Mouse (Mus musculus): ENCODE data around the gene Efcc1. TPM values are rescaled to one million over a fixed set of nuclear protein-coding genes. Genes with fewer than 3 reads are reported as not detected.
A peak's percentile ranks its signal among the peaks of the same experiment; 100 is the strongest.

Efcc1 gene
- total and polyA plus RNA-seq, 3 experiments = 0.14 TPM; not detected in 2

DNA sequence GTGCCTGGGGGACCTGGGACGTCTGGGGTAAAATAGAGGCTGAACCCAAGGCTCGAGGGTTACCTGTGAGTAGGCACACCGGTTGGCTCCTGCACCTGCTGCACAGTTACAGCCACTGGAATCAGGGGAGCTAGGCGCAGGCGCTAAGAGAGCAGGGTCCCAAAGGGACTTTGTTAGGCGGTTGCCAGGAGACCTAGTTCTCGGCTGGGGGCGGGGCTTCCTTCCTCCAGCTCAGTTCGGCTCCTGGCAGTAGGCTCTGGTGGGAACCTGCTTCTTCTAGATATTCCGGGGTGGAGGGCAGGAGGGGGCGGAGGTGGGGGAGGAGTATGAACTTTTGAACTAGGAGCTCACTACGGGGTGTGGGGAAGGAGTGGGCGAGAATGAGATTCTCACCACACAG is 8.0 kb upstream of the Efcc1 start:
- TF ChIP-seq MXI1 (IDR thresholded peaks at IDR 0.05; ENCODE audit: low read depth, low read length) (0 out of 2 replicates have a peak, but pooled peaks have one; percentile 33), ZMIZ1 (IDR thresholded peaks at IDR 0.05; ENCODE audit: low read depth, low read length) (no peak), NRF1 (IDR thresholded peaks at IDR 0.05; ENCODE audit: low read depth, low read length) (peak; percentile 67)
- Histone ChIP-seq H3K36me3 (replicated peaks in 1 of 2; ENCODE audit: control insufficient read depth in 1 of 2, insufficient read depth in 1 of 2, low read length in 1 of 2) (no peaks in the 10 kb centered on the region), H3K4me3 (replicated peaks in 1 of 3; ENCODE audit: low read depth in 2 of 3, low read length in 2 of 3, poor library complexity in 1 of 3) (no peak overlapping the region), H3K9ac (ENCODE audit: insufficient read depth, low read depth) (no peak overlapping the region), H3K79me2 (replicated peaks; ENCODE audit: control insufficient read depth, extremely low read depth, insufficient read depth, poor library complexity, severe bottlenecking) (no peaks in the 10 kb centered on the region), H3K27ac (ENCODE audit: insufficient read depth, low read depth) (no peak overlapping the region), H3K4me1 (ENCODE audit: control insufficient read depth in 1 of 2, insufficient read depth in 2 of 2) (peaks cover 4 to 20% of the 10 kb centered on the region in 2 experiments; a peak in 3 of 4 replicates), H3K4me2 (ENCODE audit: insufficient read depth, low read depth, poor library complexity, severe bottlenecking) (no peak overlapping the region), H3K9me3 (replicated peaks; ENCODE audit: low read length) (no peaks in the 10 kb centered on the region), H3K27me3 (replicated peaks) (no peaks in the 10 kb centered on the region)
- peak; percentile 27 for DNase-seq (ENCODE audit: extremely low read depth)
- dilution Hi-C loops (cut with MboI; ENCODE audit: extremely low pct_ligation_motif_present, extremely low pct_unique_long_range_greater_than_20kb, low sequenced_read_pairs) (no loop called here), in situ Hi-C loops (cut with MboI; ENCODE audit: low pct_ligation_motif_present, low pct_unique_long_range_greater_than_20kb, low sequenced_read_pairs) (no loop called here)

- DNase-seq (ENCODE audit: extremely low read depth) = no peak
- dilution Hi-C loops (cut with MboI; ENCODE audit: extremely low pct_ligation_motif_present, extremely low pct_unique_long_range_greater_than_20kb, low sequenced_read_pairs) = no loop called here
- in situ Hi-C loops (cut with MboI; ENCODE audit: low pct_ligation_motif_present, low pct_unique_long_range_greater_than_20kb, low sequenced_read_pairs) = no loop called here
- TF ChIP-seq USF1 (IDR thresholded peaks at IDR 0.05; ENCODE audit: low read depth, low read length) (peak; percentile 24), HCFC1 (IDR thresholded peaks at IDR 0.05; ENCODE audit: low read depth, low read length) (no peak)
- no peak overlapping the region for H3K4me2 ChIP-seq (ENCODE audit: insufficient read depth, low read depth, poor library complexity, severe bottlenecking)
- H3K4me1 ChIP-seq (ENCODE audit: control insufficient read depth in 1 of 2, insufficient read depth in 2 of 2) = peaks cover 2 to 29% of the 10 kb centered on the region in 2 experiments; a peak in 3 of 4 replicates
- H3K4me3 ChIP-seq (replicated peaks in 1 of 3; ENCODE audit: low read depth in 2 of 3, low read length in 2 of 3, poor library complexity in 1 of 3) = no peak overlapping the region
- H3K36me3 ChIP-seq (replicated peaks in 1 of 2; ENCODE audit: control insufficient read depth in 1 of 2, insufficient read depth in 1 of 2, low read length in 1 of 2) = no peaks in the 10 kb centered on the region
- no peak overlapping the region for H3K27ac ChIP-seq (ENCODE audit: insufficient read depth, low read depth)
- H3K9me3 ChIP-seq (replicated peaks; ENCODE audit: low read length) = peaks cover 1% of the 10 kb centered on the region
- no peaks in the 10 kb centered on the region for H3K27me3 ChIP-seq (replicated peaks)
- H3K79me2 ChIP-seq (replicated peaks; ENCODE audit: control insufficient read depth, extremely low read depth, insufficient read depth, poor library complexity, severe bottlenecking) = no peaks in the 10 kb centered on the region
- H3K9ac ChIP-seq (ENCODE audit: insufficient read depth, low read depth) = no peak overlapping the region
These were observed 5.3 kb upstream of the Efcc1 start for GRCm38 (mm10) chr6:87725267-87725912.

- dilution Hi-C loops (cut with MboI; ENCODE audit: extremely low pct_ligation_motif_present, extremely low pct_unique_long_range_greater_than_20kb, low sequenced_read_pairs) = no loop called here
These were observed 2.6 kb upstream of the Efcc1 start for GRCm38 (mm10) chr6:87728102-87728501.

More at GRCm38 (mm10) chr6:87728102-87728501, 2.6 kb upstream of the Efcc1 start:
- no peak for TF ChIP-seq MAFK (IDR thresholded peaks at IDR 0.05; ENCODE audit: insufficient replicate concordance, low read length)
- TF ChIP-seq ZNF384 (IDR thresholded peaks at IDR 0.05; ENCODE audit: low read depth, low read length) = no peak
- no peak for TF ChIP-seq POLR2AphosphoS2 (IDR thresholded peaks at IDR 0.05; ENCODE audit: low read depth, low read length)
- TF ChIP-seq TCF12 (IDR thresholded peaks at IDR 0.05; ENCODE audit: low read depth, low read length) = no peak
- TF ChIP-seq CHD1 (IDR thresholded peaks at IDR 0.05; ENCODE audit: low read depth, low read length) = no peak
- TF ChIP-seq SIN3A (IDR thresholded peaks at IDR 0.05; ENCODE audit: low read length) = no peak
- no peak for TF ChIP-seq MXI1 (IDR thresholded peaks at IDR 0.05; ENCODE audit: low read depth, low read length)
- TF ChIP-seq ZKSCAN1 (IDR thresholded peaks at IDR 0.05; ENCODE audit: borderline replicate concordance, low read depth, low read length) = no peak
- TF ChIP-seq KAT2A (IDR thresholded peaks at IDR 0.05; ENCODE audit: insufficient replicate concordance, low read length) = no peak
- TF ChIP-seq MEF2A (IDR thresholded peaks at IDR 0.05; ENCODE audit: borderline replicate concordance, low read depth, low read length) = no peak
- TF ChIP-seq SMC3 (IDR thresholded peaks at IDR 0.05; ENCODE audit: low read depth, low read length) = no peak
- no peak for TF ChIP-seq CHD2 (IDR thresholded peaks at IDR 0.05; ENCODE audit: low read length)
- no peak for TF ChIP-seq POLR2A (IDR thresholded peaks at IDR 0.05; ENCODE audit: low read depth, low read length)
- TF ChIP-seq MAZ (IDR thresholded peaks at IDR 0.05; ENCODE audit: low read depth, low read length) = no peak
- no peak for TF ChIP-seq MYC (IDR thresholded peaks at IDR 0.05; ENCODE audit: low read depth, low read length)
- TF ChIP-seq ZMIZ1 (IDR thresholded peaks at IDR 0.05; ENCODE audit: low read depth, low read length) = no peak
- TF ChIP-seq UBTF (IDR thresholded peaks at IDR 0.05; ENCODE audit: low read depth, low read length) = no peak
- no peak for TF ChIP-seq ELF1 (IDR thresholded peaks at IDR 0.05; ENCODE audit: low read depth, low read length)
- H3K79me2 ChIP-seq (replicated peaks; ENCODE audit: control insufficient read depth, extremely low read depth, insufficient read depth, poor library complexity, severe bottlenecking) = no peaks in the 10 kb centered on the region
- no peak for DNase-seq (ENCODE audit: extremely low read depth)
- H3K4me1 ChIP-seq (ENCODE audit: control insufficient read depth in 1 of 2, insufficient read depth in 2 of 2) = peaks cover 2 to 26% of the 10 kb centered on the region in 2 experiments; a peak in 3 of 4 replicates
- no peaks in the 10 kb centered on the region for H3K27me3 ChIP-seq (replicated peaks)
- no peak overlapping the region for H3K4me3 ChIP-seq (replicated peaks in 1 of 3; ENCODE audit: low read depth in 2 of 3, low read length in 2 of 3, poor library complexity in 1 of 3)
- in situ Hi-C loops (cut with MboI; ENCODE audit: low pct_ligation_motif_present, low pct_unique_long_range_greater_than_20kb, low sequenced_read_pairs) = no loop called here
- no peak overlapping the region for H3K27ac ChIP-seq (ENCODE audit: insufficient read depth, low read depth)
- H3K4me2 ChIP-seq (ENCODE audit: insufficient read depth, low read depth, poor library complexity, severe bottlenecking) = no peak overlapping the region
- peaks cover 11% of the 10 kb centered on the region for H3K9me3 ChIP-seq (replicated peaks; ENCODE audit: low read length)
- no peak overlapping the region for H3K9ac ChIP-seq (ENCODE audit: insufficient read depth, low read depth)
- H3K36me3 ChIP-seq (replicated peaks in 1 of 2; ENCODE audit: control insufficient read depth in 1 of 2, insufficient read depth in 1 of 2, low read length in 1 of 2) = no peaks in the 10 kb centered on the region

All from CH12.LX (cell line).